Mouse (Mus musculus): ENCODE results near the gene Fbxl14. TPM values are rescaled to one million over a fixed set of nuclear protein-coding genes. Genes with fewer than 3 reads are reported as not detected.

Gene Fbxl14
- polyA plus RNA-seq, 1 experiment from 2014 or later: 3.9 TPM

DNA sequence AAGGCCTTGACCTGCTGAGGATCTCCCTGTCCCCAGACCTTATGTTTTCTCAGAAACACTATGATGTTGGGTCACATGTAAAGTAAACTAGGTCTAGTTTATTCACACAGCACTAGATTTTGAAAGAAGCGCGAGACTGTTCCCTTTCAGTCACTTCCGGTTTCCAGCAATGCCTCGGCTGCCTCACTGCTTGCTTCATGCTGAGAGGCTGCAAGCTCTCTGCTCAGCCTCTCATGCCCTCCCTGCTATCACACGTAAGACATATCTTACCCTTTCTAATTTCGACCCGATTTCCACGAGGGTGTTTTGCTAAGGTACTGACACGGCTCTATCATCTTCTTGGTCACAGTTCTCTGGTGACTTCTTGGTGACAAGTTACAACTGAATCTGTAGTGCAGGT is 22.6 kb downstream of the Fbxl14 start:
- no peak overlapping the region for H3K27ac ChIP-seq (ENCODE audit: low read length)
- DNase-seq (ENCODE audit: low spot score) (peak; percentile 33), ATAC-seq (no peak)
- no peaks in the 10 kb centered on the region for H3K27me3 ChIP-seq (replicated peaks; ENCODE audit: insufficient read depth, low read length)
- TF ChIP-seq EP300 (IDR thresholded peaks at IDR 0.05): no peak
- no peak for TF ChIP-seq CTCF (IDR thresholded peaks at IDR 0.05)
- 0 out of 2 replicates have a peak, but pooled peaks cover 4% of the 10 kb centered on the region for H3K4me1 ChIP-seq (ENCODE audit: insufficient read depth, low read depth, low read length)
- no peak overlapping the region for H3K4me3 ChIP-seq (ENCODE audit: low read depth, low read length)
- H3K9ac ChIP-seq (replicated peaks; ENCODE audit: low read depth): no peak overlapping the region
- WGBS: 42% methylated on average over 9 of the region's 9 CpGs
- H3K9me3 ChIP-seq (ENCODE audit: low read length): no peaks in the 10 kb centered on the region
- H3K4me2 ChIP-seq (replicated peaks; ENCODE audit: low read depth, low read length): no peak overlapping the region
- no peaks in the 10 kb centered on the region for H3K36me3 ChIP-seq (ENCODE audit: insufficient read depth, low read length)

DNA sequence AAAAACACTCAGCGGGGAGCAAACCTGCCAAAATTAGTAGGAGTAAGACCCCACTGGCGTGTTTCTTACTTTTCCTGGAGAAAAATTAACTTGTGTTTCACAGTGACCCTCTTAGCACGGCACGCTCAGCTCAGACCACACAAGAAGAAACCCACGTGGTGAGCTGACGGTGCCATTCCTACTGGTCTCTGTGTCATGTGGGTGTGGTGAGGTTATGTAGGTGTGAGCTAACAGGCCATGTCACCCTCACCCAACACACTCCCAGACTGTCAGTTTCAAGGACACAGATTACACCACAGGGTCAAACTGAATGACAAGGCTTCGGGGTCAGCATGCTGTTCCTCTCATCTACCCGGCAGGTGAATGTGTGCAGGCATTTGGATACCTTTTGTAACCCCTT is 25.3 kb downstream of the Fbxl14 start:
- H3K4me3 ChIP-seq (ENCODE audit: low read depth, low read length): no peak overlapping the region
- DNase-seq (ENCODE audit: low spot score) (no peak), ATAC-seq (no peak)
- H3K4me1 ChIP-seq (ENCODE audit: insufficient read depth, low read depth, low read length): no peaks in the 10 kb centered on the region
- H3K4me2 ChIP-seq (replicated peaks; ENCODE audit: low read depth, low read length): no peak overlapping the region
- no peak overlapping the region for H3K27ac ChIP-seq (ENCODE audit: low read length)
- 61% methylated on average over 8 of the region's 8 CpGs for WGBS
- H3K36me3 ChIP-seq (ENCODE audit: insufficient read depth, low read length): no peaks in the 10 kb centered on the region
- no peak for TF ChIP-seq EP300 (IDR thresholded peaks at IDR 0.05)
- TF ChIP-seq CTCF (IDR thresholded peaks at IDR 0.05): no peak
- no peak overlapping the region for H3K9ac ChIP-seq (replicated peaks; ENCODE audit: low read depth)
- H3K9me3 ChIP-seq (ENCODE audit: low read length): no peaks in the 10 kb centered on the region
- H3K27me3 ChIP-seq (replicated peaks; ENCODE audit: insufficient read depth, low read length): no peaks in the 10 kb centered on the region

DNA sequence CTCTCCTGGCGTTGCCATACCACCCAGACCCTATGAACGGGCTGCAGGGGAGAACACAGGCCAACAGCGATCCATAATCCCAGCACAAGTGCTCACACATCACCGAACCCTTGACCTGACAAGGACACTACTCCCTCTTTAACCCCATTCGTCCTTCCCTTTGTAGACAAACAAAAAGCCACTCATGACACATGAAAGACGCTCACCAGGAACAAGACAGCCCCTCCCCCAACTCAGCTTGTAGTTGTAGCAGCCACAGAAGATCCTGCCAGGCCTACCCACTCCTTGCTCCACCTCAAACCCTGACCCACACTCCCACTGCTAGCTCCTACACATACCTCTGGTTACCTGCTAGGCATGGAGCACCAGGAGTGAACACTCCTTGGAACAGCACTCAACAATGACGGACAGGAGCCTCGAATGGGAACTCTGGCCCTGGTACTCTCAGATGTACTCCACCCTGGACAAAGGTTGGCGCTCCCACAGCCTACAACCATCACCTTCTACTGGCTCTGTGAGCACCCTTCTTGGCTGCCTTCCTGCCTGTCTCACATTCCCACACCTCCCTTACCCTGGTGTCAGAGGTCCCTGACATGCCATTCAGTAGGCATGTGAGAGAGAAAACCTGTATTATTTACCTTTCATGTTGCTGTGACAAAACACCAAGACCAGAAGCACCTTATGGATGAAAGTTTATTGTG is 26.2 kb downstream of the Fbxl14 start:
- no peak for ATAC-seq
- no peaks in the 10 kb centered on the region for H3K36me3 ChIP-seq (ENCODE audit: insufficient read depth, low read length)
- H3K4me3 ChIP-seq (ENCODE audit: low read depth, low read length): no peak overlapping the region
- H3K27me3 ChIP-seq (replicated peaks; ENCODE audit: insufficient read depth, low read length): no peaks in the 10 kb centered on the region
- H3K27ac ChIP-seq (ENCODE audit: low read length): no peak overlapping the region
- TF ChIP-seq EP300 (IDR thresholded peaks at IDR 0.05): no peak
- no peak for TF ChIP-seq CTCF (IDR thresholded peaks at IDR 0.05)
- no peak overlapping the region for H3K4me2 ChIP-seq (replicated peaks; ENCODE audit: low read depth, low read length)
- H3K9me3 ChIP-seq (ENCODE audit: low read length): no peaks in the 10 kb centered on the region
- no peaks in the 10 kb centered on the region for H3K4me1 ChIP-seq (ENCODE audit: insufficient read depth, low read depth, low read length)
- no peak for DNase-seq (ENCODE audit: low spot score)
- H3K9ac ChIP-seq (replicated peaks; ENCODE audit: low read depth): no peak overlapping the region
- WGBS: 61% methylated on average over 9 of the region's 9 CpGs

DNA sequence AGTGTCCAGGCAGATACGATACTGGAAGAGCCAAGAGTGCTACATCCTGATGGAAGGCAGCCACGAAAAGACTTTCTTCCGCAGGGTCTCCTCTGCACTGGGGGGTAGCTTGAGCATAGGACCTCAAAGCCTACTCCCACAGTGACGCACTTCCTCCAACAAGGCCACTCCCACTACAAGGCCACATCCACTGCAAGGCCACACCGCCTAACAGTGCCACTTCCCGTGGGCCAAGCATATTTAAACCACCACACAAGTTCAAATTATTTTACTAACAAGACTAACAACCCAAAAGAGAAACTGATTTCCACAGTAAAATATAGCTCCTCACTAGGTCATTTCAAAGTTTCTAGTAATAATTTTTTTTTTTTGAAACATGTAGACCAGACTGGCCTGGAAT is 28.8 kb downstream of the Fbxl14 start:
- H3K4me1 ChIP-seq (ENCODE audit: insufficient read depth, low read depth, low read length): no peaks in the 10 kb centered on the region
- no peak overlapping the region for H3K4me3 ChIP-seq (ENCODE audit: low read depth, low read length)
- no peak overlapping the region for H3K27ac ChIP-seq (ENCODE audit: low read length)
- no peaks in the 10 kb centered on the region for H3K9me3 ChIP-seq (ENCODE audit: low read length)
- H3K9ac ChIP-seq (replicated peaks; ENCODE audit: low read depth): no peak overlapping the region
- TF ChIP-seq EP300 (IDR thresholded peaks at IDR 0.05) (no peak), CTCF (IDR thresholded peaks at IDR 0.05) (no peak)
- ATAC-seq: no peak
- DNase-seq (ENCODE audit: low spot score): no peak
- 90% methylated on average over 6 of the region's 6 CpGs for WGBS
- no peak overlapping the region for H3K4me2 ChIP-seq (replicated peaks; ENCODE audit: low read depth, low read length)
- no peaks in the 10 kb centered on the region for H3K27me3 ChIP-seq (replicated peaks; ENCODE audit: insufficient read depth, low read length)
- no peaks in the 10 kb centered on the region for H3K36me3 ChIP-seq (ENCODE audit: insufficient read depth, low read length)

DNA sequence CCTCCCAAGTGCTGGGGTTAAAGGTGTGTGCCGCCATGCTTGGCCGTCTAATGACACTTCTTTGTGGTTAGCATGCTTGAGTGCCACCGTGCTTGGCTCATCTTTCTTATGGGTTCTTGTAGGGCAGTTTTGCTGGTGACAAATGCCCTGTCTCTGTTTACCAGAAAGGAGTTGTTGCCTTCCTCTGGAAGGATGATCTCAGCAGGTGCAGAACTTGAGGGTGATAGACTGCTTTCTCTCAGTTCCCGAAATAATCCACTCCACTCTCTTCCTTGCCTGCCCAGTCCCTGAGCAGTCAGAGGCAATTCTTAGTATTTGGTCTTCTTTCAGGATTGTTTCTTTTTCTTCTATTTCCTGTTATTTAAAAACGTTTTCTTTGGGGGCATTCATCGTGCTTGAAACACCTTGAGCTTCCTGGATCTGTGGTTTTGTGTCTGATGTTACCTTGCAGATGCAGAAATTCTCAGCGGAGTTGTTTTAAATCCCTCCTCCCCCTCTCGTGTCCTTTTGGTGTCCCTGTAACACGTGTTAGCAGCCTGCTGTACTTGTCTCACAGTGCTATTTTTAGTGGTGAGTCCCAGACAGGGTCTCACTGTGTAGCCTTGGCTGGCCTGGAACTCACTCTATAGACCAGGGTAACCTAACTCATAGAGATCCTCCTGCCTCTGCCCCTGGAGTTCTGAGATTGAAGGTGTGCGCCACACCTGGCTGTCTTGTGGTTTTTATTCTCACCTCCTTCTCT is 29.3 kb downstream of the Fbxl14 start:
- H3K4me3 ChIP-seq (ENCODE audit: low read depth, low read length): no peak overlapping the region
- WGBS: 72% methylated on average over 10 of the region's 10 CpGs
- no peaks in the 10 kb centered on the region for H3K4me1 ChIP-seq (ENCODE audit: insufficient read depth, low read depth, low read length)
- no peak overlapping the region for H3K27ac ChIP-seq (ENCODE audit: low read length)
- ATAC-seq (no peak), DNase-seq (ENCODE audit: low spot score) (no peak)
- TF ChIP-seq EP300 (IDR thresholded peaks at IDR 0.05) (no peak), CTCF (IDR thresholded peaks at IDR 0.05) (no peak)
- H3K27me3 ChIP-seq (replicated peaks; ENCODE audit: insufficient read depth, low read length): no peaks in the 10 kb centered on the region
- no peaks in the 10 kb centered on the region for H3K36me3 ChIP-seq (ENCODE audit: insufficient read depth, low read length)
- H3K9ac ChIP-seq (replicated peaks; ENCODE audit: low read depth): no peak overlapping the region
- H3K4me2 ChIP-seq (replicated peaks; ENCODE audit: low read depth, low read length): no peak overlapping the region
- H3K9me3 ChIP-seq (ENCODE audit: low read length): no peaks in the 10 kb centered on the region

DNA sequence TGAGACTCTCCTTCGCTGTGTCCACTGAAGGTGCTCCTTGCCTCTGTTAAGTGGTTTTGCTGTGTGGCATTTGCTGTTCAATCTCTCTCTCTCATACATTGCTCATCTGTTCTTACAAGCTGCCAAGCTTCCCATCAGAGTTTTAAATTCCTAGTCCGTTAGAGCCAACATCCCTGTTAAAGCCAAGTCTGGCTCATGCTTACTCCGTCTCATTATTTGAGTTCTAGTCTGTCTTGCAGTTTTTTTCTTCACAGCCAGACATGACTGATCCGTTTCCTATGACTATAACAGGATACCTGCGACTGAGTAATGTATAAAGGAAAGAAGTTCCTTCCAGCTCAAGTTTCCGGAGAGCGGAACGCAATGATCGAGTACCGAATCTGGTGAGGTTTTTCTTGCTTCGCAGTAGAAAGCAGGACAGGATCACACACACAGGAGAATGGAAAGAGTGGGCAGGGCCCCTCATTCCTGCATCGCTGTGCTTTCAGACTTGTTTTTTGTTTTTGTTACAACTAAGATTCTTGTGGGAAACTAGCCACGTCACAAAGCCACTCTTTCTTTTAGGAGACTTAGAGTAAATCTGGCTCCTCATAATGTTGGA is 30.1 kb downstream of the Fbxl14 start:
- TF ChIP-seq CTCF (IDR thresholded peaks at IDR 0.05): no peak
- TF ChIP-seq EP300 (IDR thresholded peaks at IDR 0.05): no peak
- no peak overlapping the region for H3K27ac ChIP-seq (ENCODE audit: low read length)
- DNase-seq (ENCODE audit: low spot score) (no peak), ATAC-seq (no peak)
- 85% methylated on average over 13 of the region's 13 CpGs for WGBS
- no peak overlapping the region for H3K9ac ChIP-seq (replicated peaks; ENCODE audit: low read depth)
- no peaks in the 10 kb centered on the region for H3K36me3 ChIP-seq (ENCODE audit: insufficient read depth, low read length)
- no peaks in the 10 kb centered on the region for H3K4me1 ChIP-seq (ENCODE audit: insufficient read depth, low read depth, low read length)
- H3K4me2 ChIP-seq (replicated peaks; ENCODE audit: low read depth, low read length): no peak overlapping the region
- H3K9me3 ChIP-seq (ENCODE audit: low read length): no peaks in the 10 kb centered on the region
- no peaks in the 10 kb centered on the region for H3K27me3 ChIP-seq (replicated peaks; ENCODE audit: insufficient read depth, low read length)
- no peak overlapping the region for H3K4me3 ChIP-seq (ENCODE audit: low read depth, low read length)

All from lung, postnatal 0 days (tissue).